Mouse (Mus musculus): ENCODE data around the gene Fosl1. TPM values are rescaled to one million over a fixed set of nuclear protein-coding genes. Genes with fewer than 3 reads are reported as not detected.

Fosl1 gene
- polyA plus RNA-seq, 1 experiment, result 146 TPM

DNA sequence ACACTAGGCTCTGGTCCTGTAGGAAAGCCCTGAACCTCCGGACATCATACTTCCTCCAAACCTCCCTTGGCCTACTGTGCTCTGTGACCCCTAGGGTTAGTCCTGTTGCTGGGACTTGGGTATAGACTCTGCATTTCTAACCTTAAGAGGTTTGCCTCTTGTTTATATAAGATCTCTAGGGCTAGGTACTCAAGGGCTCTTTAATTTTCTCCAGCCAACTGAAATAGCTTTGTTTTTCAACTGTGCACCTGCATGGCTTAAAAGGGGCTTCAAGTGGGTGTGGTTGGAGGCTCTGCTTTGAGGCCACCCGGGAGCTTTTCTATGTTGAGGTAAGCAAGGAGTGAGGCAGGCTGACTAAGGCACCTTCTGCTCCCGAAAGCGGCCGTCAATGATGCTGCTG is 37.1 kb downstream of the Fosl1 start:
- Histone ChIP-seq H3K4me3 (ENCODE audit: insufficient read depth, poor library complexity, severe bottlenecking) (no peak overlapping the region), H3K79me3 (ENCODE audit: low read depth) (no peaks in the 10 kb centered on the region), H3K79me2 (ENCODE audit: control insufficient read depth, insufficient read depth) (peaks cover 20% of the 10 kb centered on the region), H3K36me3 (ENCODE audit: control insufficient read depth, insufficient read depth) (peaks cover 58% of the 10 kb centered on the region), H3K27me3 (ENCODE audit: control insufficient read depth, insufficient read depth, insufficient read length) (no peaks in the 10 kb centered on the region), H3ac (ENCODE audit: control insufficient read depth, insufficient read length, low read depth) (no peak overlapping the region)
- TF ChIP-seq FOSL1 (IDR thresholded peaks at IDR 0.05; ENCODE audit: insufficient read depth, low read length, poor library complexity, severe bottlenecking) (no peak), USF1 (IDR thresholded peaks at IDR 0.05; ENCODE audit: low read depth) (no peak), MAX (IDR thresholded peaks at IDR 0.05) (no peak), MYOG (IDR thresholded peaks at IDR 0.05; ENCODE audit: control insufficient read depth, extremely low read depth, insufficient read length) (no peak), CEBPB (IDR thresholded peaks at IDR 0.05; ENCODE audit: low read depth) (no peak), CTCF (IDR thresholded peaks at IDR 0.05; ENCODE audit: control insufficient read depth, insufficient read depth, insufficient read length) (no peak), MYOD1 (IDR thresholded peaks at IDR 0.05; ENCODE audit: control insufficient read depth, insufficient read length, low read depth) (no peak)

DNA sequence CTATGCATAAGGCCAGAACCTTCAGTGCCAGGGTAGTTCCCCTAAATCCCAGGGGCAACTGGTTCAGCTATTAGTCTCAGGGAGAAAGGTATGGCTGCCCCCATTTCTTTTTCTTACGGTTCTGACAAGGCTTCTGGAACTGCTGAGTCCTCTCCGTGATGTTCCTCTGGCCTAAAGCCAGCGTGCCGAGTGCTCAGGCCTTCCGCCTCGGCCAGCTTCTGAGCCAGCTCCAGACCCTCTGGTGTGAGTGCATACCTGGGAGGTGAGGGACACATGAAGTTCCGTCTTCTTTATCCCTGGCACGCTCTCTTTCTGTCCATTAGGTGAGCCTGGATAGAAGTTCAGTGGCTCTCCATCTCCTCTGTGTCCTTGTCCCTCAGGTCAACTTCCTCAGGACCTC is 38.0 kb downstream of the Fosl1 start:
- Histone ChIP-seq H3K36me3 (ENCODE audit: control insufficient read depth, insufficient read depth) (peaks cover 52% of the 10 kb centered on the region), H3K27me3 (ENCODE audit: control insufficient read depth, insufficient read depth, insufficient read length) (no peaks in the 10 kb centered on the region), H3K4me3 (ENCODE audit: insufficient read depth, poor library complexity, severe bottlenecking) (no peak overlapping the region), H3ac (ENCODE audit: control insufficient read depth, insufficient read length, low read depth) (no peak overlapping the region), H3K79me2 (ENCODE audit: control insufficient read depth, insufficient read depth) (peaks cover 20% of the 10 kb centered on the region), H3K79me3 (ENCODE audit: low read depth) (no peaks in the 10 kb centered on the region)
- no peak for TF ChIP-seq MYOD1 (IDR thresholded peaks at IDR 0.05; ENCODE audit: control insufficient read depth, insufficient read length, low read depth)
- TF ChIP-seq FOSL1 (IDR thresholded peaks at IDR 0.05; ENCODE audit: insufficient read depth, low read length, poor library complexity, severe bottlenecking), result no peak
- TF ChIP-seq MAX (IDR thresholded peaks at IDR 0.05), result no peak
- no peak for TF ChIP-seq MYOG (IDR thresholded peaks at IDR 0.05; ENCODE audit: control insufficient read depth, extremely low read depth, insufficient read length)
- TF ChIP-seq CTCF (IDR thresholded peaks at IDR 0.05; ENCODE audit: control insufficient read depth, insufficient read depth, insufficient read length), result no peak
- no peak for TF ChIP-seq USF1 (IDR thresholded peaks at IDR 0.05; ENCODE audit: low read depth)
- TF ChIP-seq CEBPB (IDR thresholded peaks at IDR 0.05; ENCODE audit: low read depth), result no peak

DNA sequence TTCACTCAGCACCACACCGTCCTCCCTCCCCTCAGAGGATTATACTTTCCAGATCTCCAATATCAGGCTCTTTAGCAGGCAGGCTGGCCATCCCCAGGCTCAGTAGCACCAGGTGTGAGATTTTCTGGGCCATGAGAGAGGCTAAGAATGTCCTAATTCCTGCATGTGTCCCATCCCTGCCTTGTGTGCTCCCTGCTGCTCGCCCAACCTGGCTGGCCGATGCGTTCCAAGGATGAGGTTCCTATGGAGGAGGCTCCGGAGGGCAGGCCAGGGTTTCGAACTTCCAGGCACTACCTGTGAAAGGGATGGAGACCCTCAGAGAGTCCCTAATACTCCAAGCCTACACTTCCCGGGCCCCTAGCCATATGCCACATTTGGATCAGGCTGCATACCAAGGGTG is 38.5 kb downstream of the Fosl1 start:
- Histone ChIP-seq H3K79me2 (ENCODE audit: control insufficient read depth, insufficient read depth) (peaks cover 25% of the 10 kb centered on the region), H3ac (ENCODE audit: control insufficient read depth, insufficient read length, low read depth) (no peak overlapping the region), H3K79me3 (ENCODE audit: low read depth) (peaks cover 4% of the 10 kb centered on the region), H3K27me3 (ENCODE audit: control insufficient read depth, insufficient read depth, insufficient read length) (no peaks in the 10 kb centered on the region), H3K4me3 (ENCODE audit: insufficient read depth, poor library complexity, severe bottlenecking) (no peak overlapping the region), H3K36me3 (ENCODE audit: control insufficient read depth, insufficient read depth) (peaks cover 47% of the 10 kb centered on the region)
- TF ChIP-seq FOSL1 (IDR thresholded peaks at IDR 0.05; ENCODE audit: insufficient read depth, low read length, poor library complexity, severe bottlenecking) (no peak), CEBPB (IDR thresholded peaks at IDR 0.05; ENCODE audit: low read depth) (no peak), CTCF (IDR thresholded peaks at IDR 0.05; ENCODE audit: control insufficient read depth, insufficient read depth, insufficient read length) (no peak), USF1 (IDR thresholded peaks at IDR 0.05; ENCODE audit: low read depth) (no peak), MAX (IDR thresholded peaks at IDR 0.05) (no peak), MYOG (IDR thresholded peaks at IDR 0.05; ENCODE audit: control insufficient read depth, extremely low read depth, insufficient read length) (no peak), MYOD1 (IDR thresholded peaks at IDR 0.05; ENCODE audit: control insufficient read depth, insufficient read length, low read depth) (no peak)

DNA sequence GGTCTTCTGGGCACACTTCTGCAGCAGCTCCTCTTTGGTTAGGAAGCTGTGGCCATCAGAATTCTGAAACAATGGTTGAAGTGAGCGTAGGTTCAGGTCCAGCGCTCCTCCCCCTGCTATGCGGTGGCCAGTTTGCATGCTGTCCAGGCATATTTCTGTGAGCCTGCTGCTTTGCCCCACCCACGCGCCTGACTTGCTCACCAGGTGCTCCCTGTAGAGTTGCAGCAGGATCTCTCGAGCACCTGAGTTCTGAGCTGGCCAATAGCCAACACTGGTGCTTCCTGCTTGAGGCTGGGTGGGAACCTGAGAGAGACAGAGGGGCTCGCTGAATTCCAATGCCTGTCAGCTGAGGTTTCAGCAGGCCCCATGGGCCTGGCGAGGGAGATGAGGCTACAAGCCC is 38.9 kb downstream of the Fosl1 start:
- TF ChIP-seq MYOD1 (IDR thresholded peaks at IDR 0.05; ENCODE audit: control insufficient read depth, insufficient read length, low read depth), result no peak
- no peak for TF ChIP-seq CTCF (IDR thresholded peaks at IDR 0.05; ENCODE audit: control insufficient read depth, insufficient read depth, insufficient read length)
- no peak for TF ChIP-seq FOSL1 (IDR thresholded peaks at IDR 0.05; ENCODE audit: insufficient read depth, low read length, poor library complexity, severe bottlenecking)
- no peak for TF ChIP-seq USF1 (IDR thresholded peaks at IDR 0.05; ENCODE audit: low read depth)
- no peak for TF ChIP-seq MYOG (IDR thresholded peaks at IDR 0.05; ENCODE audit: control insufficient read depth, extremely low read depth, insufficient read length)
- TF ChIP-seq MAX (IDR thresholded peaks at IDR 0.05), result no peak
- no peak for TF ChIP-seq CEBPB (IDR thresholded peaks at IDR 0.05; ENCODE audit: low read depth)
- peaks cover 43% of the 10 kb centered on the region for H3K36me3 ChIP-seq (ENCODE audit: control insufficient read depth, insufficient read depth)
- no peak overlapping the region for H3K4me3 ChIP-seq (ENCODE audit: insufficient read depth, poor library complexity, severe bottlenecking)
- no peak overlapping the region for H3ac ChIP-seq (ENCODE audit: control insufficient read depth, insufficient read length, low read depth)
- H3K79me2 ChIP-seq (ENCODE audit: control insufficient read depth, insufficient read depth), result peaks cover 30% of the 10 kb centered on the region
- H3K27me3 ChIP-seq (ENCODE audit: control insufficient read depth, insufficient read depth, insufficient read length), result no peaks in the 10 kb centered on the region
- peaks cover 9% of the 10 kb centered on the region for H3K79me3 ChIP-seq (ENCODE audit: low read depth)

DNA sequence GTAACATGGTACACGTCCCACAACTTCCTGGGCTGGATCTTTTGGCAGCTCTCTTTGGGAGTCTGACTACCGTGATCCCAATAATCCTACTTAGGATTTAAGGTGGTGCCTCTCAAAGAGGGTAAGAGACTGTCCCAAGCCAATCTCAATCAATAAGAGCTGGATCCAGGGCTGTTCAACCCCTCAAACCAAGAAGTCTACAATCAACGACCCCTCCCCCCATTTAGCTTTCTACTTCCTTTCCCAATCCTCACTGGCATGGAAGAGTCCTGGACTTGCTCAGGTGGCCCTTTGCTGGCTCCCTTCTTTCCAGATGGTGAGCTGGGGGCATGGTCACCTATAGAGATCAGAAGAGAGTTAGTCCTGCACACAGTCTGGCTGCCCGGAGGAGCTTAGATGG is 39.4 kb downstream of the Fosl1 start:
- H3K79me2 ChIP-seq (ENCODE audit: control insufficient read depth, insufficient read depth), result peaks cover 34% of the 10 kb centered on the region
- H3K4me3 ChIP-seq (ENCODE audit: insufficient read depth, poor library complexity, severe bottlenecking), result no peak overlapping the region
- H3K36me3 ChIP-seq (ENCODE audit: control insufficient read depth, insufficient read depth), result peaks cover 42% of the 10 kb centered on the region
- H3ac ChIP-seq (ENCODE audit: control insufficient read depth, insufficient read length, low read depth), result peak overlapping the region; percentile 27
- TF ChIP-seq MYOD1 (IDR thresholded peaks at IDR 0.05; ENCODE audit: control insufficient read depth, insufficient read length, low read depth), result no peak
- TF ChIP-seq MAX (IDR thresholded peaks at IDR 0.05), result no peak
- no peak for TF ChIP-seq FOSL1 (IDR thresholded peaks at IDR 0.05; ENCODE audit: insufficient read depth, low read length, poor library complexity, severe bottlenecking)
- TF ChIP-seq USF1 (IDR thresholded peaks at IDR 0.05; ENCODE audit: low read depth), result no peak
- no peak for TF ChIP-seq CEBPB (IDR thresholded peaks at IDR 0.05; ENCODE audit: low read depth)
- TF ChIP-seq MYOG (IDR thresholded peaks at IDR 0.05; ENCODE audit: control insufficient read depth, extremely low read depth, insufficient read length), result no peak
- no peak for TF ChIP-seq CTCF (IDR thresholded peaks at IDR 0.05; ENCODE audit: control insufficient read depth, insufficient read depth, insufficient read length)
- no peaks in the 10 kb centered on the region for H3K27me3 ChIP-seq (ENCODE audit: control insufficient read depth, insufficient read depth, insufficient read length)
- peaks cover 14% of the 10 kb centered on the region for H3K79me3 ChIP-seq (ENCODE audit: low read depth)
